Mouse (Mus musculus): ENCODE measurements at regions not wholly inside any gene's neighbourhood (a gene's known extent, or its start where the extent isn't known, plus 50 kb on each side); places are given as distances from the start of the nearest gene placed in this dataset.
A peak's percentile ranks its signal among the peaks of the same experiment; 100 is the strongest.

- no peak for DNase-seq (ENCODE audit: low read depth, low spot score)
Measured at GRCm38 (mm10) chr6:93497824-93498223, 554.5 kb upstream of the Adamts9 start.

GRCm38 (mm10) chr6:93488441-93488955, 545.2 kb upstream of the Adamts9 start:
- DNase-seq (ENCODE audit: low read depth, low spot score): no peak

GRCm38 (mm10) chr6:93478521-93478920, 535.2 kb upstream of the Adamts9 start:
- no peak for DNase-seq (ENCODE audit: low read depth, low spot score)

GRCm38 (mm10) chr6:93474981-93475380, 531.7 kb upstream of the Adamts9 start:
- DNase-seq (ENCODE audit: low read depth, low spot score): peak; percentile 38

- DNase-seq (ENCODE audit: low read depth, low spot score): no peak
Measured at GRCm38 (mm10) chr6:93467867-93468266, 524.6 kb upstream of the Adamts9 start.

- DNase-seq (ENCODE audit: low read depth, low spot score): no peak
Measured at GRCm38 (mm10) chr6:93462861-93463260, 519.6 kb upstream of the Adamts9 start.

- DNase-seq (ENCODE audit: low read depth, low spot score): no peak
Measured at GRCm38 (mm10) chr6:93461374-93461773, 518.1 kb upstream of the Adamts9 start.

GRCm38 (mm10) chr6:93457613-93458012, 514.3 kb upstream of the Adamts9 start:
- DNase-seq (ENCODE audit: low read depth, low spot score): no peak

GRCm38 (mm10) chr6:93456383-93457033, 513.2 kb upstream of the Adamts9 start:
- no peak for DNase-seq (ENCODE audit: low read depth, low spot score)

- no peak for DNase-seq (ENCODE audit: low read depth, low spot score)
Measured at GRCm38 (mm10) chr6:93445568-93445967, 502.3 kb upstream of the Adamts9 start.

- DNase-seq (ENCODE audit: low read depth, low spot score): peak; percentile 70
Measured at GRCm38 (mm10) chr6:93445124-93445523, 501.8 kb upstream of the Adamts9 start.

GRCm38 (mm10) chr6:93443766-93444557, 500.7 kb upstream of the Adamts9 start:
- DNase-seq (ENCODE audit: low read depth, low spot score): no peak

- no peak for DNase-seq (ENCODE audit: low read depth, low spot score)
Measured at GRCm38 (mm10) chr6:93433446-93433845, 490.2 kb upstream of the Adamts9 start.

- no peak for DNase-seq (ENCODE audit: low read depth, low spot score)
Measured at GRCm38 (mm10) chr6:93426141-93426540, 482.8 kb upstream of the Adamts9 start.

GRCm38 (mm10) chr6:93422906-93423305, 479.6 kb upstream of the Adamts9 start:
- DNase-seq (ENCODE audit: low read depth, low spot score): no peak

- no peak for DNase-seq (ENCODE audit: low read depth, low spot score)
Measured at GRCm38 (mm10) chr6:93422253-93422652, 479.0 kb upstream of the Adamts9 start.

- DNase-seq (ENCODE audit: low read depth, low spot score): no peak
Measured at GRCm38 (mm10) chr6:93417625-93418024, 474.3 kb upstream of the Adamts9 start.

GRCm38 (mm10) chr6:93416006-93416405, 472.7 kb upstream of the Adamts9 start:
- peak; percentile 72 for DNase-seq (ENCODE audit: low read depth, low spot score)

GRCm38 (mm10) chr6:93411077-93411452, 467.8 kb upstream of the Adamts9 start:
- no peak for DNase-seq (ENCODE audit: low read depth, low spot score)

- DNase-seq (ENCODE audit: low read depth, low spot score): no peak
Measured at GRCm38 (mm10) chr6:93410416-93411076, 467.3 kb upstream of the Adamts9 start.

GRCm38 (mm10) chr6:93398551-93398950, 455.3 kb upstream of the Adamts9 start:
- DNase-seq (ENCODE audit: low read depth, low spot score): no peak

- no peak for DNase-seq (ENCODE audit: low read depth, low spot score)
Measured at GRCm38 (mm10) chr6:93397074-93397473, 453.8 kb upstream of the Adamts9 start.
